Mouse (Mus musculus) heart, embryonic 14.5 days (tissue): Measurements from ENCODE around the gene Kcnj11. TPM values are rescaled to one million over a fixed set of nuclear protein-coding genes. Genes with fewer than 3 reads are reported as not detected.

Experiments
- ATAC-seq: fragments of 200-750 bp; cut with Nextera tagmentation; 2 replicates; pipeline ENCODE4 v1.8.0; 2017; ENCODE audit warnings: low read depth, moderate TSS enrichment; ENCODE audit not compliant: insufficient number of reproducible peaks, insufficient read depth, low FRiP score
- H3K27ac ChIP-seq, 2 experiments: fragments of 200-500 bp in 1 of 2; fragments of 300-500 bp in 1 of 2; sonication (generic) in 1 of 2; replicated peaks in 1 of 2; 2 replicates each; pipeline ENCODE4 v1.5.1; 2012 to 2014; ENCODE audit warnings: low read depth in 2 of 2, low read length in 2 of 2, control low read depth in 1 of 2, mild to moderate bottlenecking in 1 of 2, mixed read lengths in 1 of 2; ENCODE audit not compliant: control insufficient read depth in 1 of 2, insufficient read depth in 1 of 2
- H3K27me3 ChIP-seq: fragments of 300-500 bp; sonication (generic); 2 replicates; pipeline ENCODE4 v1.6.1; 2014; ENCODE audit warnings: mild to moderate bottlenecking, low read length, control low read depth; ENCODE audit not compliant: control insufficient read depth, insufficient read depth
- H3K36me3 ChIP-seq: fragments of 300-500 bp; sonication (generic); 2 replicates; pipeline ENCODE4 v1.6.1; 2014; ENCODE audit warnings: mild to moderate bottlenecking, control low read depth, low read length, mixed read lengths; ENCODE audit not compliant: control insufficient read depth, insufficient read depth
- H3K4me1 ChIP-seq, 2 experiments: fragments of 200-500 bp in 1 of 2; fragments of 300-500 bp in 1 of 2; sonication (generic) in 1 of 2; 2 replicates each; pipeline ENCODE4 v1.6.1; 2012 to 2014; ENCODE audit warnings: low read length in 2 of 2, control low read depth in 1 of 2, mixed read lengths in 1 of 2; ENCODE audit not compliant: control insufficient read depth in 2 of 2, insufficient read depth in 2 of 2
- H3K4me2 ChIP-seq: fragments of 300-500 bp; sonication (generic); 2 replicates; pipeline ENCODE4 v1.6.1; 2014; ENCODE audit warnings: mild to moderate bottlenecking, low read length
- H3K4me3 ChIP-seq, 2 experiments: fragments of 200-500 bp in 1 of 2; fragments of 300-500 bp in 1 of 2; sonication (generic) in 1 of 2; 2 replicates each; pipeline ENCODE4 v1.5.1; 2012 to 2014; ENCODE audit warnings: low read length in 2 of 2, mild to moderate bottlenecking in 2 of 2, control low read depth in 1 of 2, low read depth in 1 of 2, moderate library complexity in 1 of 2; ENCODE audit not compliant: control insufficient read depth in 1 of 2, insufficient read depth in 1 of 2
- H3K9ac ChIP-seq: fragments of 300-500 bp; sonication (generic); 2 replicates; pipeline ENCODE4 v1.6.1; 2014; ENCODE audit warnings: mild to moderate bottlenecking, low read length
- H3K9me3 ChIP-seq: fragments of 300-500 bp; sonication (generic); 2 replicates; pipeline ENCODE4 v1.6.1; 2016; ENCODE audit warnings: low read length, control low read depth; ENCODE audit not compliant: control insufficient read depth
- WGBS: fragments of 180-500 bp; shearing (Covaris S2); extraction: QIAGEN DNeasy Blood & Tissue Kit; methylation state at CpG from one replicate; pipeline ENCODE4 v1.1.7; 2014; 5-methylcytosine and 5-hydroxymethylcytosine counted together
- polyA plus RNA-seq: library from polyadenylated mRNA; unstranded; fragments of >200 nt; fragmentation: Nextera tagmentation; extraction: Ambion mirVana; gene quantifications from 2 replicates; pipeline ENCODE4 v1.2.1, GENCODE M21; 2014

The Kcnj11 gene
- polyA plus RNA-seq, 1 experiment from 2014 or later: 8.0 TPM

- H3K4me3 ChIP-seq: no peak overlapping the region
- 84% methylated on average over 4 of the region's 4 CpGs for WGBS
Measured at GRCm38 (mm10) chr7:46052161-46052821, 48.3 kb downstream of the Kcnj11 start.

GRCm38 (mm10) chr7:46049981-46050380 lies 50.6 kb downstream of the Kcnj11 start:
- no peak for ATAC-seq
- Histone ChIP-seq H3K36me3 (peaks cover 74% of the 10 kb centered on the region), H3K4me1 (no peaks in the 10 kb centered on the region)

More at GRCm38 (mm10) chr7:46052161-46052821, 48.3 kb downstream of the Kcnj11 start:
- Histone ChIP-seq H3K27me3 (no peaks in the 10 kb centered on the region), H3K9me3 (no peaks in the 10 kb centered on the region), H3K4me1 (no peaks in the 10 kb centered on the region), H3K4me2 (no peak overlapping the region), H3K36me3 (peaks cover 76% of the 10 kb centered on the region), H3K9ac (no peak overlapping the region), H3K27ac (no peak overlapping the region)
- no peak for ATAC-seq

DNA sequence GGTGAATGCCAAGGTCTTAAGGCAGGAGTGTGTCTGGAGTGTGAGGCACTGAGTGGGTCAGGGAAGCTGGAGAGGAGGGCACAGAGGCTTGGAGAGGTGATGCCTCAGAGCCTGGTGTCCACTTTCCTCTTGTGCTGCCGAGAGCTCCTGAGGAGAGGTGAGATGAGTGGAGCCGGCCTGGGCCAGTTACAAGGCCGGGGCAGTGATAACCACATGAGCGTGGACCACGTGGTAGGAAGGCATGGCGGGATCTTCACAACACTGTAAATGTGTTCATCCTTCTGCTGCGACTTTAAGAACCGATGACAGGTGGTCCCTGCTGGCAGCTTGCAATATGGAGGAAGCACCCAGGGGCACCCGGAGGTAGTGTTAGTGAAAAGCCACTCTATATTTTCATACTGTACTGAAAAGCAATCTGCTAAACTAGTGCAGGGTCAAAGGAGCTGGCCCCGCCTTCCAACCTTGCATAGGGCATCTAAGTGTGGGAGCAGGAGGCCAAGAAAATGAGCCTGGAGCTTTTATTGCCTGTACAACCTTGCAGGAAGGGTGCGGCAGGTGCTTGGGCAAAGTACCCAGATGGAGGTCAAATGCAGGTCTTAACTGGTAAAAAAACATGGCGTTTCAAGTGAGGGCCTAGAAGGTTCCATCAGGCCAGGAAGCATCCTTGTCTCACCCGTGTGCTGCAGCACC lies 52.5 kb downstream of the Kcnj11 start:
- Histone ChIP-seq H3K36me3 (peaks cover 71% of the 10 kb centered on the region), H3K27me3 (no peaks in the 10 kb centered on the region), H3K9me3 (no peaks in the 10 kb centered on the region), H3K4me3 (no peak overlapping the region), H3K4me1 (no peaks in the 10 kb centered on the region), H3K4me2 (no peak overlapping the region), H3K27ac (no peak overlapping the region), H3K9ac (no peak overlapping the region)
- no peak for ATAC-seq
- 89% methylated on average over 13 of the region's 13 CpGs for WGBS

More at GRCm38 (mm10) chr7:46049981-46050380, 50.6 kb downstream of the Kcnj11 start:
- 87% methylated on average over 7 of the region's 7 CpGs for WGBS
- H3K4me2 ChIP-seq: no peak overlapping the region
- H3K9ac ChIP-seq: no peak overlapping the region
- H3K4me3 ChIP-seq: no peak overlapping the region
- H3K27me3 ChIP-seq: no peaks in the 10 kb centered on the region
- H3K27ac ChIP-seq: no peak overlapping the region
- no peaks in the 10 kb centered on the region for H3K9me3 ChIP-seq

DNA sequence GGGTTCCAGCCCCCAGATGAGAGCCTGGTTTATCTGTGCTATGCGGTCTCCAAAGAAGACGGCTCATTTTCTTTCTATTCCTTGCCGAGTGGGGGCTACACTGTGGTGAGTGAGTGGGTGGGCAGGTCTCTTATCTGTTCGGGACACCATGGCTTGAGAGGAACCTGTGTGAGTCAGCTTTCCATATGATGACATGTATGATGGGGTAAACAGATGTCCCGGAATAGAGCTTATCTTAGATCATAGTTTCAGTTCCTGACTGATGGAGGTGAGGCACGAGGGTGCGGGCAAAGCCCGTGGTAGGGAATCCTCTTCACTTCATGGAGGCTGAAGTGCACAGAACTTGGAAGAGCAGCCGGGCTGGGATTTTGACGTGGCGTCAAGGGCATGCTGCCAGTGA lies 54.7 kb downstream of the Kcnj11 start:
- ATAC-seq: no peak
- H3K4me2 ChIP-seq: no peak overlapping the region
- H3K4me1 ChIP-seq: no peaks in the 10 kb centered on the region
- no peaks in the 10 kb centered on the region for H3K27me3 ChIP-seq
- H3K36me3 ChIP-seq: peaks cover 80% of the 10 kb centered on the region
- 81% methylated on average over 11 of the region's 11 CpGs for WGBS
- H3K9ac ChIP-seq: no peak overlapping the region
- no peaks in the 10 kb centered on the region for H3K9me3 ChIP-seq
- no peak overlapping the region for H3K27ac ChIP-seq
- H3K4me3 ChIP-seq: no peak overlapping the region

- Histone ChIP-seq H3K4me3 (no peak overlapping the region), H3K4me1 (no peaks in the 10 kb centered on the region), H3K36me3 (peaks cover 81% of the 10 kb centered on the region), H3K27ac (no peak overlapping the region), H3K9me3 (no peaks in the 10 kb centered on the region), H3K4me2 (no peak overlapping the region), H3K27me3 (no peaks in the 10 kb centered on the region), H3K9ac (no peak overlapping the region)
- 92% methylated on average over 10 of the region's 10 CpGs for WGBS
- no peak for ATAC-seq
Measured at GRCm38 (mm10) chr7:46044106-46044505, 56.5 kb downstream of the Kcnj11 start.

Other genes with a start within 250 kb of the Kcnj11 start
- 85.7 and 125 TPM in 2 replicates for gene Kdelr1, start 228.0 kb downstream of the Kcnj11 start, polyA plus RNA-seq
- gene Grin2d, start 222.4 kb downstream of the Kcnj11 start, polyA plus RNA-seq: 0.12 and 0.15 TPM in 2 replicates
- 0.86 and 1.5 TPM in 2 replicates for gene Syngr4, start 204.1 kb downstream of the Kcnj11 start, polyA plus RNA-seq
- gene Tmem143, start 203.8 kb downstream of the Kcnj11 start, polyA plus RNA-seq: 5.1 and 8.7 TPM in 2 replicates
- gene Emp3, start 179.4 kb downstream of the Kcnj11 start, polyA plus RNA-seq: 76.6 and 90.5 TPM in 2 replicates
- gene Ccdc114, start 176.7 kb downstream of the Kcnj11 start, polyA plus RNA-seq: 2.4 and 2.7 TPM in 2 replicates
- gene Abcc6, start 70.5 kb downstream of the Kcnj11 start, polyA plus RNA-seq: not detected in 2 replicates
- 18.1 and 20.3 TPM in 2 replicates for gene Nomo1, start 67.1 kb downstream of the Kcnj11 start, polyA plus RNA-seq
- 17.3 and 18.8 TPM in 2 replicates for gene Abcc8, start 79.3 kb upstream of the Kcnj11 start, polyA plus RNA-seq
- gene Ush1c, start 137.7 kb upstream of the Kcnj11 start, polyA plus RNA-seq: 1.8 and 2.1 TPM in 2 replicates
- gene Otog, start 140.2 kb upstream of the Kcnj11 start, polyA plus RNA-seq: 0.08 TPM in 1 of 2 replicates, not detected in the other